Mouse (Mus musculus) neural tube, embryonic 12.5 days (tissue): ENCODE data around the gene Zfp110. TPM values are rescaled to one million over a fixed set of nuclear protein-coding genes. Genes with fewer than 3 reads are reported as not detected.
A peak's percentile ranks its signal among the peaks of the same experiment; 100 is the strongest.
"Not testable (repeated sequence)": the region's sequence is repeated elsewhere in the genome, so short reads cannot be mapped to it uniquely, and the experiment has no call there.

ENCODE experiments used
- ATAC-seq: fragments of 200-750 bp; cut with Nextera tagmentation; 2 replicates; pipeline ENCODE4 v1.8.0; 2017; ENCODE audit warnings: low read depth, mild to moderate bottlenecking, moderate TSS enrichment, moderate library complexity; ENCODE audit not compliant: low FRiP score
- H3K27ac ChIP-seq: fragments of 300-500 bp; sonication (generic); 2 replicates; pipeline ENCODE4 v1.5.1; 2016
- H3K27me3 ChIP-seq: fragments of 300-500 bp; sonication (generic); replicated peaks from 2 replicates; pipeline ENCODE4 v1.6.1; 2016; ENCODE audit warnings: mild to moderate bottlenecking
- H3K36me3 ChIP-seq: fragments of 300-500 bp; sonication (generic); 2 replicates; pipeline ENCODE4 v1.6.1; 2016; ENCODE audit warnings: mild to moderate bottlenecking
- H3K4me1 ChIP-seq: fragments of 300-500 bp; sonication (generic); 2 replicates; pipeline ENCODE4 v1.6.1; 2016
- H3K4me2 ChIP-seq: fragments of 300-500 bp; sonication (generic); replicated peaks from 2 replicates; pipeline ENCODE4 v1.6.1; 2016; ENCODE audit warnings: mild to moderate bottlenecking
- H3K4me3 ChIP-seq: fragments of 300-500 bp; sonication (generic); 2 replicates; pipeline ENCODE4 v1.5.1; 2016
- H3K9ac ChIP-seq: fragments of 300-500 bp; sonication (generic); 2 replicates; pipeline ENCODE4 v1.6.1; 2016; ENCODE audit warnings: mild to moderate bottlenecking
- H3K9me3 ChIP-seq: fragments of 300-500 bp; sonication (generic); 2 replicates; pipeline ENCODE4 v1.6.1; 2016; ENCODE audit warnings: mild to moderate bottlenecking
- WGBS: fragments of 180-500 bp; shearing (Covaris S2); methylation state at CpG from one replicate; pipeline ENCODE4 v1.1.7; 2016; 5-methylcytosine and 5-hydroxymethylcytosine counted together
- polyA plus RNA-seq: library from polyadenylated mRNA; unstranded; fragments of >200 nt; fragmentation: Nextera tagmentation; extraction: Ambion mirVana; gene quantifications from 2 replicates; pipeline ENCODE4 v1.2.1, GENCODE M21; 2016

The Zfp110 gene
- polyA plus RNA-seq, 1 experiment from 2014 or later: 32.4 TPM

GRCm38 (mm10) chr7:12835779-12836178 lies 1.2 kb downstream of the Zfp110 start:
- H3K36me3 ChIP-seq: peaks cover 45% of the 10 kb centered on the region
- peak overlapping the region; percentile 57 for H3K4me2 ChIP-seq
- no peak for ATAC-seq
- H3K27me3 ChIP-seq: no peaks in the 10 kb centered on the region
- WGBS: 97% methylated on average over 4 of the region's 4 CpGs
- no peaks in the 10 kb centered on the region for H3K4me1 ChIP-seq
- H3K27ac ChIP-seq: no peak overlapping the region
- peak overlapping the region; percentile 45; the same call in 1 of the 2 replicates for H3K4me3 ChIP-seq
- peaks cover 40% of the 10 kb centered on the region for H3K9me3 ChIP-seq
- H3K9ac ChIP-seq: no peak overlapping the region

GRCm38 (mm10) chr7:12874301-12874700 lies 39.7 kb downstream of the Zfp110 start:
- Histone ChIP-seq H3K27ac (no peak overlapping the region), H3K4me3 (no peak overlapping the region), H3K9ac (no peak overlapping the region), H3K4me2 (no peak overlapping the region), H3K9me3 (peaks cover 4% of the 10 kb centered on the region), H3K27me3 (no peaks in the 10 kb centered on the region), H3K4me1 (no peaks in the 10 kb centered on the region), H3K36me3 (no peaks in the 10 kb centered on the region)
- no peak for ATAC-seq
- WGBS: 25% methylated on average over 3 of the region's 3 CpGs

GRCm38 (mm10) chr7:12880036-12880435 lies 45.5 kb downstream of the Zfp110 start:
- Histone ChIP-seq H3K27ac (no peak overlapping the region), H3K36me3 (peaks cover 9% of the 10 kb centered on the region), H3K4me2 (0 out of 2 replicates have a peak overlapping the region, but pooled peaks have one; percentile 79), H3K9ac (no peak overlapping the region), H3K9me3 (no peaks in the 10 kb centered on the region), H3K27me3 (no peaks in the 10 kb centered on the region), H3K4me1 (peaks cover 10% of the 10 kb centered on the region), H3K4me3 (no peak overlapping the region)
- no peak for ATAC-seq

- ATAC-seq: peak; percentile 37
- H3K27me3 ChIP-seq, H3K4me1 ChIP-seq, H3K9me3 ChIP-seq, H3K27ac ChIP-seq: not testable (repeated sequence)
- H3K4me3 ChIP-seq: peak overlapping the region; percentile 69
- WGBS: 49% methylated on average over 8 of the region's 8 CpGs
- H3K9ac ChIP-seq: peak overlapping the region; percentile 66
- H3K4me2 ChIP-seq: peak overlapping the region; percentile 79
- peaks cover 13% of the 10 kb centered on the region for H3K36me3 ChIP-seq
Observed at GRCm38 (mm10) chr7:12880497-12880896, 45.9 kb downstream of the Zfp110 start.

- no peak within 1 kb of the TSS for H3K27ac ChIP-seq
- H3K4me1 ChIP-seq: peaks cover 10% of the 10 kb centered on the region
- H3K4me2 ChIP-seq: peak within 1 kb of the TSS; percentile 79
- H3K4me3 ChIP-seq: peak within 1 kb of the TSS; percentile 69
- 2% methylated on average over 35 of the region's 35 CpGs for WGBS
- H3K36me3 ChIP-seq: peaks cover 19% of the 10 kb centered on the region
- ATAC-seq: peak; percentile 99
- no peaks in the 10 kb centered on the region for H3K9me3 ChIP-seq
- H3K9ac ChIP-seq: peak within 1 kb of the TSS; percentile 66
- H3K27me3 ChIP-seq: no peaks in the 10 kb centered on the region
Observed at GRCm38 (mm10) chr7:12880911-12881660, 46.5 kb downstream of the Zfp110 start, which contains the start of gene Zfp128. TSS of gene Zfp128 (plus strand) at chr7:12881177.

- Histone ChIP-seq H3K36me3 (peaks cover 70% of the 10 kb centered on the region), H3K9ac (no peak overlapping the region), H3K4me2 (no peak overlapping the region), H3K27me3 (no peaks in the 10 kb centered on the region), H3K9me3 (no peaks in the 10 kb centered on the region), H3K4me3 (no peak overlapping the region), H3K27ac (no peak overlapping the region), H3K4me1 (peaks cover 7% of the 10 kb centered on the region)
- 92% methylated on average over 12 of the region's 12 CpGs for WGBS
- no peak for ATAC-seq
Observed at GRCm38 (mm10) chr7:12886563-12887266, 52.2 kb downstream of the Zfp110 start.

GRCm38 (mm10) chr7:12887585-12887984 lies 53.0 kb downstream of the Zfp110 start:
- WGBS: 95% methylated on average over 5 of the region's 5 CpGs
- Histone ChIP-seq H3K36me3 (peaks cover 76% of the 10 kb centered on the region), H3K9me3 (no peaks in the 10 kb centered on the region), H3K27me3 (no peaks in the 10 kb centered on the region), H3K27ac (no peak overlapping the region), H3K4me3 (no peak overlapping the region), H3K4me2 (no peak overlapping the region), H3K9ac (no peak overlapping the region), H3K4me1 (no peaks in the 10 kb centered on the region)
- no peak for ATAC-seq

- Histone ChIP-seq H3K4me2 (no peak overlapping the region), H3K27me3 (no peaks in the 10 kb centered on the region), H3K36me3 (peaks cover 58% of the 10 kb centered on the region), H3K9me3 (no peaks in the 10 kb centered on the region), H3K4me3 (no peak overlapping the region), H3K27ac (no peak overlapping the region), H3K9ac (no peak overlapping the region), H3K4me1 (no peaks in the 10 kb centered on the region)
- WGBS: 93% methylated on average over 14 of the region's 14 CpGs
- ATAC-seq: no peak
Observed at GRCm38 (mm10) chr7:12890928-12891327, 56.4 kb downstream of the Zfp110 start.

GRCm38 (mm10) chr7:12891334-12891733 lies 56.8 kb downstream of the Zfp110 start:
- Histone ChIP-seq H3K27ac (no peak overlapping the region), H3K9ac (no peak overlapping the region), H3K27me3 (no peaks in the 10 kb centered on the region), H3K4me2 (no peak overlapping the region), H3K9me3 (no peaks in the 10 kb centered on the region), H3K4me3 (no peak overlapping the region), H3K4me1 (no peaks in the 10 kb centered on the region), H3K36me3 (peaks cover 54% of the 10 kb centered on the region)
- ATAC-seq: no peak
- 89% methylated on average over 1 of the region's 1 CpGs for WGBS

- Histone ChIP-seq H3K9ac (peak within 1 kb of the TSS; percentile 57), H3K27ac (no peak within 1 kb of the TSS), H3K9me3 (no peaks in the 10 kb centered on the region), H3K27me3 (no peaks in the 10 kb centered on the region), H3K4me3 (peak within 1 kb of the TSS; percentile 59), H3K4me2 (peak within 1 kb of the TSS; percentile 60), H3K36me3 (no peaks in the 10 kb centered on the region), H3K4me1 (no peaks in the 10 kb centered on the region)
- peak; percentile 98 for ATAC-seq
- WGBS: 6% methylated on average over 36 of the region's 36 CpGs
Observed at GRCm38 (mm10) chr7:12897655-12898410, 63.3 kb downstream of the Zfp110 start, which contains the start of gene Zscan22. TSS of gene Zscan22 (plus strand) at chr7:12897815.
